Mouse (Mus musculus) G1E (cell line): ENCODE data around the gene Ppp1r35.

Experiments
- CTCF ChIP-seq: IDR thresholded peaks from 2 replicates; pipeline ENCODE4 v1.5.1; 2012; ENCODE audit warnings: low read depth, low read length, inconsistent platforms, mixed read lengths
- GATA1 ChIP-seq: IDR thresholded peaks from 2 replicates; pipeline ENCODE4 v1.6.1; 2012; ENCODE audit warnings: borderline replicate concordance, low read length, inconsistent platforms, mixed read lengths
- GATA2 ChIP-seq: IDR thresholded peaks from 2 replicates; pipeline ENCODE4 v1.6.1; 2012; ENCODE audit warnings: low read depth, low read length, inconsistent platforms, borderline replicate concordance
- POLR2AphosphoS5 ChIP-seq: IDR thresholded peaks from 2 replicates; pipeline ENCODE4 v1.6.1; 2012; ENCODE audit warnings: low read depth, low read length, inconsistent platforms; ENCODE audit not compliant: insufficient replicate concordance
- TAL1 ChIP-seq: conservative IDR thresholded peaks from 2 replicates; pipeline ENCODE4 v1.6.1; 2012; ENCODE audit warnings: low read depth, low read length, inconsistent platforms, mixed read lengths

GRCm38 (mm10) chr5:137768475-137768874, 10.2 kb upstream of the Ppp1r35 start:
- TF ChIP-seq CTCF: no peak
- no peak for TF ChIP-seq POLR2AphosphoS5
- TF ChIP-seq GATA1: no peak
- no peak for TF ChIP-seq GATA2
- no peak for TF ChIP-seq TAL1
